Mouse (Mus musculus): ENCODE data around the gene 9130213A22Rik. TPM values are rescaled to one million over a fixed set of nuclear protein-coding genes. Genes with fewer than 3 reads are reported as not detected.
A peak's percentile ranks its signal among the peaks of the same experiment; 100 is the strongest.

The 9130213A22Rik gene
- polyA plus RNA-seq, 1 experiment from 2014 or later = 0.40 TPM

GRCm38 (mm10) chr11:69088103-69088855, 34.1 kb downstream of the 9130213A22Rik start, which contains the start of gene Vamp2:
Gene Vamp2, plus strand, starts transcription at chr11:69088490.
- Histone ChIP-seq H3K36me3 (peaks cover 9% of the 10 kb centered on the region), H3K27me3 (no peaks in the 10 kb centered on the region), H3K4me1 (replicated peaks) (peaks cover 30% of the 10 kb centered on the region), H3K9ac (peak within 1 kb of the TSS; percentile 95), H3K27ac (replicated peaks) (peak within 1 kb of the TSS; percentile 89), H3K4me2 (peak within 1 kb of the TSS; percentile 98), H3K4me3 (peak within 1 kb of the TSS; percentile 64), H3K9me3 (no peaks in the 10 kb centered on the region)
- peak; percentile 87 for ATAC-seq (ENCODE audit: low FRiP score, low read depth)
- WGBS = under 1% methylated on average over 66 of the region's 67 CpGs

DNA sequence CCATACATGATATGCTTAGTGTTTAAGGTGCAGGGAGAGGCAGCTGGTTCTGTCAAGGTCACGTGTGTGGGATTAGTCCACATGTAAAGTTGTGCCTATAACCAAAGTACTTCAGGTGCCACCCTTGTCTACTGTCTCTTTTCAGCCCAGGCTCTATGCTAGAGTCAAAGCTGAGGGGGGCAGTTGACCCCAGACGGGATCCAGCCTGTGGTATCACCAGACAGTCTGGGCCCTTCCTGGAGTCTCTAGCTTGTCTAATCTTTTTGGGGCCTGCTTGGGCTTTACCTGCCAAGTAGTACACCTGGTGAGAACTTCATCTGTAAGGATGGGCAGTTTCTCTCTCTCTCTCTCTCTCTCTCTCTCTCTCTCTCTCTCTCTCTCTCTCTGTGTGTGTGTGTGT, 34.8 kb downstream of the 9130213A22Rik start:
- 53% methylated on average over 2 of the region's 2 CpGs for WGBS
- Histone ChIP-seq H3K27ac (replicated peaks) (peak overlapping the region; percentile 89; the same call in 1 of the 2 replicates), H3K4me2 (peak overlapping the region; percentile 98), H3K9me3 (no peaks in the 10 kb centered on the region), H3K36me3 (peaks cover 6% of the 10 kb centered on the region), H3K4me1 (replicated peaks) (peaks cover 30% of the 10 kb centered on the region), H3K4me3 (no peak overlapping the region; the same call in 1 of the 2 replicates), H3K9ac (no peak overlapping the region), H3K27me3 (no peaks in the 10 kb centered on the region)
- no peak for ATAC-seq (ENCODE audit: low FRiP score, low read depth)

- no peak overlapping the region for H3K4me2 ChIP-seq
- H3K9me3 ChIP-seq = no peaks in the 10 kb centered on the region
- H3K4me3 ChIP-seq = no peak overlapping the region
- 35% methylated on average over 4 of the region's 4 CpGs for WGBS
- H3K27me3 ChIP-seq = no peaks in the 10 kb centered on the region
- ATAC-seq (ENCODE audit: low FRiP score, low read depth) = no peak
- peaks cover 30% of the 10 kb centered on the region for H3K4me1 ChIP-seq (replicated peaks)
- H3K36me3 ChIP-seq = peaks cover 4% of the 10 kb centered on the region; the same call in 1 of the 2 replicates
- no peak overlapping the region for H3K9ac ChIP-seq
- no peak overlapping the region for H3K27ac ChIP-seq (replicated peaks)
Measured at GRCm38 (mm10) chr11:69087082-69087481, 35.3 kb downstream of the 9130213A22Rik start.

DNA sequence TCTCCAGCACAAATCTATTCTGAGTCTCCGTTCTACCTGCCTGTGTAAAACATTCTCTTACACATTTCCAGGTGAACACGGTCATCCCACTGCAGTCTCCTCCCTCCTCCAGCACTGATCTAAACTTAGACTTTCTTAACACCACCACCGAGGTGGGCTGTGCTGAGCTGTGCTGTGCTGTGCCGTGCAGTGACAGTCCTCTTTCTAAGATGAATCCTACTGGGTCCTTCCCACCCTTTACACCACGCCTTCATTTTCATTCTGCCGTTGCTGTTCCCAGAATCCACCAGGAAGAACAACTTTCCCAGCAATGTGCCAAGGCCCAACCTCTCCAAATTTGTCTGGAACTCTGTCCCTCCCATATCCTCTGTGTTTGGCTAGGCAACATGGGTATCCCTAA, 36.0 kb downstream of the 9130213A22Rik start:
- peaks cover 4% of the 10 kb centered on the region; the same call in 1 of the 2 replicates for H3K36me3 ChIP-seq
- no peak overlapping the region for H3K9ac ChIP-seq
- ATAC-seq (ENCODE audit: low FRiP score, low read depth) = no peak
- H3K9me3 ChIP-seq = no peaks in the 10 kb centered on the region
- WGBS = 73% methylated on average over 6 of the region's 6 CpGs
- H3K27ac ChIP-seq (replicated peaks) = no peak overlapping the region
- peaks cover 30% of the 10 kb centered on the region for H3K4me1 ChIP-seq (replicated peaks)
- no peaks in the 10 kb centered on the region for H3K27me3 ChIP-seq
- H3K4me3 ChIP-seq = no peak overlapping the region
- H3K4me2 ChIP-seq = no peak overlapping the region

- Histone ChIP-seq H3K4me2 (no peak overlapping the region), H3K27me3 (no peaks in the 10 kb centered on the region), H3K27ac (replicated peaks) (no peak overlapping the region), H3K4me1 (replicated peaks) (peaks cover 22% of the 10 kb centered on the region), H3K36me3 (peaks cover 4% of the 10 kb centered on the region; the same call in 1 of the 2 replicates), H3K9me3 (no peaks in the 10 kb centered on the region), H3K9ac (no peak overlapping the region), H3K4me3 (no peak overlapping the region)
- 63% methylated on average over 6 of the region's 6 CpGs for WGBS
- ATAC-seq (ENCODE audit: low FRiP score, low read depth) = no peak
Measured at GRCm38 (mm10) chr11:69085608-69086007, 36.8 kb downstream of the 9130213A22Rik start.

GRCm38 (mm10) chr11:69081613-69082012, 40.8 kb downstream of the 9130213A22Rik start:
- no peaks in the 10 kb centered on the region for H3K27me3 ChIP-seq
- H3K27ac ChIP-seq (replicated peaks) = no peak overlapping the region
- whole genome bisulfite sequencing = 89% methylated on average over 7 of the region's 7 CpGs
- H3K4me3 ChIP-seq = no peak overlapping the region
- no peaks in the 10 kb centered on the region for H3K9me3 ChIP-seq
- ATAC-seq (ENCODE audit: low FRiP score, low read depth) = no peak
- no peak overlapping the region for H3K9ac ChIP-seq
- H3K4me2 ChIP-seq = no peak overlapping the region
- H3K36me3 ChIP-seq = no peaks in the 10 kb centered on the region
- no peaks in the 10 kb centered on the region for H3K4me1 ChIP-seq (replicated peaks)

GRCm38 (mm10) chr11:69080855-69081222, 41.5 kb downstream of the 9130213A22Rik start:
- no peak overlapping the region for H3K4me3 ChIP-seq
- H3K4me1 ChIP-seq (replicated peaks) = no peaks in the 10 kb centered on the region
- WGBS = 90% methylated on average over 8 of the region's 8 CpGs
- H3K27ac ChIP-seq (replicated peaks) = no peak overlapping the region
- H3K36me3 ChIP-seq = no peaks in the 10 kb centered on the region
- H3K27me3 ChIP-seq = no peaks in the 10 kb centered on the region
- no peak overlapping the region for H3K4me2 ChIP-seq
- ATAC-seq (ENCODE audit: low FRiP score, low read depth) = no peak
- H3K9me3 ChIP-seq = no peaks in the 10 kb centered on the region
- no peak overlapping the region for H3K9ac ChIP-seq

DNA sequence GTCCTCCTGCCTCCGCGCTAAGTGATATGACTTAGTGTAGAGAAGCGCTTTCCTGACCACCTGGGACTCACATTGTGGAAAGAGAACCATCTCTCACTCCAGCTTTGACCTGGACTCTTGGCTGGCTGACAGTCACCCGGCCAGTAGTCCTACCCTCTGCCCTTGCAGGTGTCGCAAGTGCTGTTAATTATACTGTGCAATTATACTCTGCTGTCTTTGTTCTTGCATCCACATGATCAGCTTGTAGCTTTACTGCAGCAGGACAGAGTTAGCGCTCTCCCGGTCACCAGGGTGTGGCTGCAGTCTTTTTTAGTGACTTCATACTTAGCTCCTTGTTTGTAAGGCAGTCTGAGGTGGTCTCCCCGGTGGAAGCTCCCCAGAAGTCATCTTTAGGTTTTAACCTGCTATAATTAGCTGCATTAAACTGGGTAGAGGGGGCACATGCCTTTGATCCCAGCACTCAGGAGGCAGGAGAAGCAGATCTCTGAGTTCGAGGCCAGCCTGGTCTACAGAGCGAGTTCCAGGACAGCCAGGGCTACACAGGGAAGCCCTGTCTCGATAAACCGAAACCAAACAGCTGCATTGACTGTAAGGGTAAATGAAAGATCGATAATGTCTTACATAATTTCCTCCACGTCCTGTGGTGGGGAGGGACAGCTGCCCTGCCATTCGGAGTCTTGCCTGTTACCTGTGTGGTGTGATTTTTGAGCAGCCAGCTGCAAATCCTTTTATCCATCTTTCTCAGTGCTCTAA, 42.1 kb downstream of the 9130213A22Rik start:
- Histone ChIP-seq H3K27ac (replicated peaks) (no peak overlapping the region), H3K9me3 (no peaks in the 10 kb centered on the region), H3K4me2 (no peak overlapping the region), H3K27me3 (no peaks in the 10 kb centered on the region), H3K4me1 (replicated peaks) (no peaks in the 10 kb centered on the region), H3K4me3 (no peak overlapping the region), H3K9ac (no peak overlapping the region), H3K36me3 (no peaks in the 10 kb centered on the region)
- 88% methylated on average over 15 of the region's 15 CpGs for WGBS
- no peak for ATAC-seq (ENCODE audit: low FRiP score, low read depth)

- H3K4me1 ChIP-seq (replicated peaks) = peaks cover 8% of the 10 kb centered on the region
- no peak for ATAC-seq (ENCODE audit: low FRiP score, low read depth)
- no peak overlapping the region for H3K27ac ChIP-seq (replicated peaks)
- H3K4me2 ChIP-seq = no peak overlapping the region
- H3K36me3 ChIP-seq = no peaks in the 10 kb centered on the region
- WGBS = 76% methylated on average over 5 of the region's 5 CpGs
- H3K9ac ChIP-seq = no peak overlapping the region
- no peaks in the 10 kb centered on the region for H3K9me3 ChIP-seq
- no peak overlapping the region for H3K4me3 ChIP-seq
- no peaks in the 10 kb centered on the region for H3K27me3 ChIP-seq
Measured at GRCm38 (mm10) chr11:69078805-69079438, 43.5 kb downstream of the 9130213A22Rik start.

DNA sequence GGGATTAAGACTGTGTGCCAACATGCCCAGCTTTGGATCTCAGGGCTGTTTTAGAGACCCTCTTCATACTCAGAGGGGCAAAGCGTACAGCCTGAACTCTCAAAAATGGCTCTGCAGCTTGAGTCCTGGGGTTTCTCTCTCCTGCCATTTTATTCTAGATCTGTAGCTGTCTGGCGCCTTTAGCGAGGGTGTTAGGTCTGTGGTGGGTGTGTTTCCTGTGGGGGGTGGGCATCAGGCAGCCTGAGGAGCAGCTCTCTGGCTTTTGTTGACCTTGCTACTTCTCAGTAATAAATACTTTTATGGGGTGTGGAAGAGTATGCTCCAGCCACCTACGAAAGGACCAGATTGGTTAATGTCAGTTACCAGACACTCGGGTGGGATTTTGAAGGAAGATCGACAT, 44.3 kb downstream of the 9130213A22Rik start:
- 83% methylated on average over 6 of the region's 6 CpGs for WGBS
- H3K27me3 ChIP-seq = no peaks in the 10 kb centered on the region
- no peak overlapping the region for H3K4me3 ChIP-seq
- no peak overlapping the region for H3K9ac ChIP-seq
- ATAC-seq (ENCODE audit: low FRiP score, low read depth) = no peak
- H3K27ac ChIP-seq (replicated peaks) = no peak overlapping the region
- peaks cover 9% of the 10 kb centered on the region for H3K4me1 ChIP-seq (replicated peaks)
- H3K9me3 ChIP-seq = no peaks in the 10 kb centered on the region
- H3K36me3 ChIP-seq = no peaks in the 10 kb centered on the region
- no peak overlapping the region for H3K4me2 ChIP-seq

GRCm38 (mm10) chr11:69077316-69077715, 45.1 kb downstream of the 9130213A22Rik start:
- H3K9ac ChIP-seq = no peak overlapping the region
- H3K27ac ChIP-seq (replicated peaks) = no peak overlapping the region
- no peak for ATAC-seq (ENCODE audit: low FRiP score, low read depth)
- 90% methylated on average over 9 of the region's 9 CpGs for WGBS
- peaks cover 14% of the 10 kb centered on the region for H3K4me1 ChIP-seq (replicated peaks)
- no peaks in the 10 kb centered on the region for H3K27me3 ChIP-seq
- H3K4me3 ChIP-seq = no peak overlapping the region
- H3K36me3 ChIP-seq = no peaks in the 10 kb centered on the region
- no peak overlapping the region for H3K4me2 ChIP-seq
- H3K9me3 ChIP-seq = no peaks in the 10 kb centered on the region

DNA sequence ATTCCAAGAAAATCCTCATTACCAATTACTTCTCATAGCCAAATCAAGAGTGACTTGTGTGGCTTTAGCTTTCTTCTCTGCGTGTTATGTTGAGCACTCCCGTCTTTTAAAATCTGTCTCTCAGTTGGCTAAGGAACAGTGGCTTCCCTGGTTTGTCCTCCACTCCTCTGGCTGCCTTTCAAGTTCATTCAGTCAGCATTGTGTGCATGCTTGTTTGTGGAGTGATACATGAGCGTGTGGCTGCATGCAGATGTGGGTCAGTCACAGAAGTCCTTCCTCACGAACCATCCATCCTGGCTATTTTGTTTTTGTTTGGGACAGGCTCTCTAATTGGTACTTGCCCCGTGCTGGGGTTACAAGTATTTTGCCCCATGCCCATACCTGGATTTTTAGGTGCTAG, 45.8 kb downstream of the 9130213A22Rik start:
- H3K36me3 ChIP-seq = no peaks in the 10 kb centered on the region
- ATAC-seq (ENCODE audit: low FRiP score, low read depth) = no peak
- no peak overlapping the region for H3K4me3 ChIP-seq
- H3K9me3 ChIP-seq = no peaks in the 10 kb centered on the region
- peaks cover 22% of the 10 kb centered on the region for H3K4me1 ChIP-seq (replicated peaks)
- no peaks in the 10 kb centered on the region for H3K27me3 ChIP-seq
- H3K4me2 ChIP-seq = no peak overlapping the region
- no peak overlapping the region for H3K9ac ChIP-seq
- 58% methylated on average over 5 of the region's 5 CpGs for WGBS
- no peak overlapping the region; the same call in 1 of the 2 replicates for H3K27ac ChIP-seq (replicated peaks)
